Mouse (Mus musculus): ENCODE data around the gene 1500009C09Rik.

1500009C09Rik gene

GRCm38 (mm10) chr15:82255944-82256383 is 3.8 kb downstream of the 1500009C09Rik start:
- no peak for DNase-seq

DNA sequence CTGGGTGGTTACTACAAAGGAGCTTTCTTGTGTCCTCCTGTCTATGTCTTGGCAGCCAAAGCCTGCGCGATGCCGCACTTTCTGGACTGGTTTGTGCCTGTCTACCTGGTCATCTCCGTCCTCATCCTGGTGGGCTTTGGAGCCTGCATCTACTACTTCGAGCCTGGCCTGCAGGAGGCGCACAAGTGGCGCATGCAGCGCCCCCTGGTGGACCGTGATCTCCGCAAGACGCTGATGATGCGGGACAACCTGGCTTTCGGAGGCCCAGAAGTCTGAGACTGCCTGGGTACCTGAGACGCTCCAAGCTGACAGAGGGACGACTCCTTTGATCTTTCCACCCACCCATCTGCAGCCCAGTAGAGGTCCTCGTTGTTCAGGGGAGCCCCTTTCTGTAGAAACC is 7.3 kb downstream of the 1500009C09Rik start:
- DNase-seq = peak; percentile 77

GRCm38 (mm10) chr15:82266356-82266755 is 14.2 kb downstream of the 1500009C09Rik start:
- peak; percentile 68 for DNase-seq

- no peak for DNase-seq
Measured at GRCm38 (mm10) chr15:82268185-82268584, 16.0 kb downstream of the 1500009C09Rik start.

DNA sequence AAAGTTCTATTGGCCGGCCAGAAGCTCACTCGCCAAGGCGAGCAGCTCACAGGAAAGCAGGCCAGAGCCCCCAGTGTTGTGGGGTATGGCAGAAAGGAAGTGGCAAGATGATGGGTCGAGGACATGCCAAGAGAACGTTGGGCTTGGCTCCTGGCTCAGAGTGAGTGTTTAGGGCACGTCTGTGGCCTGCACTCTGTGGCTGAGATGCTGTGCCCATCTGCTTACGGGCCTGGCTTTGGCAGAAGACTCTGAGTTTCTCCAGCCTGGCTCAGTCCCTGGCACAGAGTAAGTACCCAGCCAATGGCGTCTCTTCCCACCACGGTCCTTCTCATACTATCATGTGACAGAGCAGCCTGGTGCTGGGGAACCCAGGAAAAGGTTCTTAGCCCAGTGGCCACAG is 16.6 kb downstream of the 1500009C09Rik start:
- no peak for DNase-seq

DNA sequence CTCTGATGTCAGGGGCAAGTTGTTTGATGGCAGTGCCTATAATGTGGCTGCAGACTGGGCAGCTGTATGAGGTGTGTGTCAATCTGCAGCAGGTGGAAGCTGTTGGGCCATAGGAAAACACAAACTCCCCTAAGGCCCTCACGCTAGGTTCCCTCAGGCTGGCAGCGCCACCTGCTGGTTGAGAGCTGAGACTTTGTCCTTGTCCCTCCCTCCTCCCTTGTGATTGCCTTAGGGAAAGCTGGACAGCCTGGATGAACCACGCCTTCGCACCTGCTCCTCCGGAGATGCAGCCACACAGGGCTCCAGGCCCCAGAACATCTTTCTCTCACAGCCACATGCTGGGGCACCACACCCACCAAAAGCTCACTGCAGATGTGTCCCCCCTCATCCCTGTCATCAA is 19.0 kb downstream of the 1500009C09Rik start:
- DNase-seq = peak; percentile 78

GRCm38 (mm10) chr15:82272295-82272694 is 20.1 kb downstream of the 1500009C09Rik start:
- DNase-seq = no peak

DNA sequence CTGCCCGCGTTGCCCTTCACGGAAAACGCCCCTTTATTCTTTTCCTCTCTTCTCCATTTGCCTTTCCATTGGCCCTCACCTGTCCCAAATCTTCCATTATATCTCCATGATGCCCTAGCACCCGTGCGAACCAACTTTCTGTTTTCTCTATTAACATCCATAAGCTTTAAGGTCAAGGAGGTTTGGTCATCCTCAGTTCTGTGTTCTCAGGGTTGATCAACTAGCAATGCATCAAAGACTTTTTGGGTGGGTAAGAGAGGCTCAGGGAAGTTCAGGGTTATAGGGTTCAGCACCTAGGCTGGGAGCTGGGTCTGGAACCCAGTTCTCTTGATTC is 22.4 kb downstream of the 1500009C09Rik start, which contains the start of gene Sept3:
Gene Sept3 (plus strand): TSS at position 301 of the 334 bp plus-strand sequence.
- no peak for DNase-seq

GRCm38 (mm10) chr15:82274927-82275901 is 23.0 kb downstream of the 1500009C09Rik start:
- DNase-seq = no peak

GRCm38 (mm10) chr15:82277591-82277990 is 25.4 kb downstream of the 1500009C09Rik start:
- no peak for DNase-seq

DNA sequence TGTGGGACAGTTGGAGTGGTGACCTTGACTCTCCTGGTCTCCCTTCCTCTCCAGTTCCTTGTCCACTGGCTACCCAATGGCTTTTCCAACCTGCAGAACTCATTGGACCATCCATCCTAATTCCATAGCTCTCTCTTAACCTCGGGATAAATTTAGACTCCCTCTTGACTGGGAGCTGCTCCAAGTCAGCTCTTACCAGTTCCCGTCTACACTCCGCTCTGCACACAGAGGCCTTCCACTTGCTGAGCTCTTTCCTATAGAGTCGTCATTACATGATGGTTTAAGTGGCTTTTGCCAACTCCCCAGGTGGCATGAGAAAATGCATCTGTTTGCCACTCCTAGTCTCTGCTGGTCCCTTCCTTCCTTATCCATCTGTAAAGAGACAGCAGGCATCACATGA is 28.4 kb downstream of the 1500009C09Rik start:
- no peak for DNase-seq

DNA sequence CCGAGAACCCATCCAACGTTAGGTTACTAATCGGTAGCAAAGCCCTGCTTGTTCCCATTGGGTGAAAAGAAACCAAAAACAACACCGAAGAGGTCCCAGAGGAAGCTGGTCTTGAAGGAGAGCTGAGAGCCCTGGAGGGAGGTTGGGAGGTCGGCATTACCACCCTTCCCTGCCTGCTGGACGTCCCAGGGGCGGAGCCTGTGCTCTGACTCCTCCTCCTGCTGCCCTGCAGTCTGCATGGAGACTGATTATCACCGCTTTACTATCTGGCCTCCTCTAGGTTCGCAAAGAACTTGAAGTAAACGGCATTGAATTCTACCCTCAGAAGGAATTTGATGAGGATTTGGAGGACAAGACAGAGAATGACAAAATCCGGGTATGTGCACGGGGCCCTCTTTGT is 34.0 kb downstream of the 1500009C09Rik start:
- DNase-seq = peak; percentile 65

- no peak for DNase-seq
Measured at GRCm38 (mm10) chr15:82290252-82290651, 38.1 kb downstream of the 1500009C09Rik start.

- DNase-seq = no peak
Measured at GRCm38 (mm10) chr15:82292851-82293250, 40.7 kb downstream of the 1500009C09Rik start.

DNA sequence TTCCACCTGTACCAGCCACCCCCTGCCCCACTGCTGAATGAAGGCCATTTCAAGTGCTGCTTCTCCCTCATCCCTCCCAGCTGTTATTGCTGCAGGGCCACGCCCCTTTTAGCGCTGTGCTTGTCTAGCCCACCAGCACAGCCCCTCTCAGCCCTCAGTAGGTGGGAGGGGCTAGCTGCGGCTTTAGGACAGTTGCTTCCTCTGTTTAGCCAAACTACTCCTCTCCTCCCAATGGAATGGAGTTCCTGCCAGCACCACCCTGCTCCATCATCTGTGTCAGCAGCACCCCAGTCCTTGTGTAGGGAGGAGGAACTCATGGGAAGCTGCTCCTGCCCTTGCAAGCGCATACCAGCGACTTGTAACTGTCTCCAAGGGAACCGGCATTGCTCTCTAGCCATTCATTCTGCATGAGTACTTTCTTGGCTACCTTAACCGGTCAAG is 41.1 kb downstream of the 1500009C09Rik start:
- DNase-seq = no peak

DNA sequence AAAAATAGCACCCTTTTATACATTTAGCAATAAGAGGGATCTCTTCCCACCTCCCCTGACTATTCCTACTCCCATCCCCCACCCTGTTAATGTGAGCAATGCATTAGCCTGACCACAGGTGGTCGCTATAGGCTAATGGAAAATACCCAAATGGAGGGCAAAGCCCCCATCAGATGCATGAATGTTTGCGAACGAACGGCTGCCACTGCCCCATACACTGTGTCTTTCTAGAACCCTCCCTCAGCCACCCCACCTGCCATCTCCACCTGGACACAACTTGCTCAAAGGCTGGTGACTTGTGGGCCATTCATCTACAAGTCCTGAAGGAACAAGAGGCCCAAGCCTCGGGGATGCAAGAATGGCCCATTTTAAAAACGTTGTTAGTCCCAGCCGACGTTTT is 41.9 kb downstream of the 1500009C09Rik start:
- no peak for DNase-seq

DNA sequence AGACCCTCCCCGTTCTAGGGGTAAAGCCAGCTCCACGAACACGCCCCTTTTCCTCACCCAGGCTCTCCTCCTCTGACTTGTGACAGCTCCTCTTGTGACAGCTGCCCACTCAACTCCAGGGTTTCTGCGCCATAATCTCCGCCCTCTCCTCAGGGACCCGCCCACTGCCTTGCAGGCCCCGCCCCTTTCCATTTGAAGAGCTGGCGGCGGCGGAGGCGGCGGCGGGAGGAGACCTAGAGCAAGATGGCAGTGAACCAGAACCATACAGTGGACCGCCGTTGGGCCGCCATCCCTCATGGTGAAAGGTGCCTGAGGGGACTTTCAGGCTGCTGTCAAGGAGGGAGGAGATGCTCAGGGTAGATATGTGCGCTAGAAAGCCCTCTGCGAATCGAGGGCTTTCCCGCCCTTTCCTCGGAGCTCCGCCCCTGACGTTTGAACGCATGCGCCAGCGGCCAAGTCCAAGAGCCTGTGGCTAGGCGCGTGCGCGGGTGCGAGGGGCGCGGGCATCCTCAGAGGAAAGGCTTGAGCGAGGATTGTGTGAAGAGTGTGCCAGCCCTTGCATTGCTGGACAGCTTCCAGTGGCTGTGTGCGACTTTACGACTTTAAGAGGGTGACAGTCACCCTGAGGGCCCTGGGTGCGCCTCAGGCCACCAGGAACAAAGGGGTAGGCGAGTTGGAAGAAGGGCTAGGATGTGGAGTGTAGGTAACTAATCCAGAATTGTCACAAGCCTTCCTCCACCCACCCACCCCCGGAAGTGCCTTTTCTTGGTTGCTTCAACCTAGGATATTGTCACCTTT is 46.8 kb downstream of the 1500009C09Rik start, which contains the start of gene Wbp2nl:
Gene Wbp2nl (plus strand): TSS at position 191 of the 798 bp plus-strand sequence.
- DNase-seq = peak; percentile 59

- DNase-seq = no peak
Measured at GRCm38 (mm10) chr15:82307107-82307506, 54.9 kb downstream of the 1500009C09Rik start.

DNA sequence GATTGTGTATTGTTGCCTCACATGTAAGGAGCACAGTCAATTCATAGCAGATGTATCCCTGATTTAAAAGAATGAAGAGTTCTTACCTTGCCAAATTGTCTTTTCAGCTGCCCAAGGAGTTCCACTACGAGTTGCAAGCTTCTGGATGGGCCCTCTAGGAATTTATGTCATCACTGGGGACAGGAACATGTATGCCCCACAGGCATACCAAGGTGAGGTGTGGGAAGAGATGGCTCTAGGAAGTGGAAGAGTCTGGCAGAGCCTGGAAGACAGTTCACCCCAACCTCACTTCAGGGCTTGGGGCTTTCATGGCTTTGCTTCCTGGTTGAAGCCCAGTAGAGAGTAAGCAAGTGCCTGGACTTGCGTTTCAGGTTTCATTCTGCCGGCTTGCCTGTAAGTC is 56.2 kb downstream of the 1500009C09Rik start:
- no peak for DNase-seq

Measured in liver (tissue).